21 mouse cellular contexts compared by ENCODE assay signal in genomic region chr4:127846321-127846720, GRCm38 (mm10).
DNase-seq lines count a peak whose midpoint lies in the region; ATAC-seq and TF ChIP-seq lines count a peak whose summit lies in the region.
"Had no signal": no experiment of that assay in that cellular context is flagged by ENCODE, and none has a peak within 500 bp of the region (broad histone marks: within the 10 kb centered on the region; RNA-seq: fewer than 3 reads in every experiment).

No protein-coding gene starts in this region.

- H3K27me3 ChIP-seq in hindbrain, embryonic 11.5 days (ENCODE audit: control insufficient read depth, insufficient read depth, low read length), result no peaks in the 10 kb centered on the region
- no peaks in the 10 kb centered on the region for H3K27me3 ChIP-seq in hindbrain, postnatal 0 days (ENCODE audit: insufficient read depth, low read length)
- H3K27me3 ChIP-seq in ES-Bruce4 (ENCODE audit: control insufficient read depth, insufficient read depth, low read length, poor library complexity, severe bottlenecking), result no peaks in the 10 kb centered on the region
- H3K27me3 ChIP-seq: CH12.LX; embryonic facial prominence, embryonic 12.5 days; forebrain, embryonic 13.5 days; heart, embryonic 13.5 days had no signal

- peak; percentile 42 for DNase-seq in hindbrain, embryonic 11.5 days (ENCODE audit: low spot score)
- DNase-seq in hindbrain, postnatal 0 days (ENCODE audit: low spot score), result no peak
- DNase-seq in embryo, embryonic 10 days (ENCODE audit: low spot score), result peak; percentile 42
- peak; percentile 33 for DNase-seq in mesoderm, embryonic 11.5 days (ENCODE audit: low read depth, low spot score)
- no peak for DNase-seq in cerebellum, postnatal 14 days
- DNase-seq: adrenal gland, adult 8-10 months; cerebellum, adult 11 months; cerebellum, adult 8-10 months; cerebellum, postnatal 25 days; forebrain, postnatal 0 days; gastrocnemius, adult 2 months; gastrocnemius, postnatal 36 days; heart, adult 11 months; heart, postnatal 36 days had no signal

- no peak for TF ChIP-seq POLR2A in ES-Bruce4 (IDR thresholded peaks at IDR 0.05; ENCODE audit: insufficient read depth, low read length)

- 19% methylated on average over 3 of the region's 3 CpGs for WGBS in hindbrain, embryonic 11.5 days
- 20% methylated on average over 3 of the region's 3 CpGs for WGBS in hindbrain, postnatal 0 days

- no peaks in the 10 kb centered on the region for H3K4me1 ChIP-seq in hindbrain, embryonic 11.5 days (replicated peaks; ENCODE audit: control insufficient read depth, insufficient read depth, low read length)
- H3K4me1 ChIP-seq in hindbrain, postnatal 0 days (ENCODE audit: insufficient read depth, low read length), result no peaks in the 10 kb centered on the region
- H3K4me1 ChIP-seq in ES-Bruce4 (ENCODE audit: control insufficient read depth, insufficient read depth, low read length), result no peaks in the 10 kb centered on the region
- H3K4me1 ChIP-seq: embryonic facial prominence, embryonic 12.5 days; heart, embryonic 13.5 days had no signal

- H3K27ac ChIP-seq in hindbrain, embryonic 11.5 days (ENCODE audit: low read depth, low read length), result no peak overlapping the region
- H3K27ac ChIP-seq in hindbrain, postnatal 0 days, result no peak overlapping the region
- H3K27ac ChIP-seq in ES-Bruce4 (ENCODE audit: insufficient read depth, low read length), result 0 out of 2 replicates have a peak overlapping the region, but pooled peaks have one; percentile 5
- H3K27ac ChIP-seq: embryonic facial prominence, embryonic 12.5 days; forebrain, embryonic 13.5 days; gastrocnemius, adult 2 months; heart, embryonic 13.5 days; hindbrain, embryonic 14.5 days had no signal

- H3K4me2 ChIP-seq in hindbrain, embryonic 11.5 days (replicated peaks; ENCODE audit: low read depth, low read length), result no peak overlapping the region
- H3K4me2 ChIP-seq in hindbrain, postnatal 0 days (ENCODE audit: low read depth, low read length), result no peak overlapping the region
- H3K4me2 ChIP-seq: embryonic facial prominence, embryonic 12.5 days; forebrain, embryonic 13.5 days; heart, embryonic 13.5 days; hindbrain, embryonic 14.5 days had no signal

- TF ChIP-seq CTCF in hindbrain, postnatal 0 days (IDR thresholded peaks at IDR 0.05; ENCODE audit: low read depth), result no peak
- no peak for TF ChIP-seq CTCF in ES-Bruce4 (IDR thresholded peaks at IDR 0.05; ENCODE audit: low read depth, low read length)

- no peak overlapping the region for H3K4me3 ChIP-seq in hindbrain, embryonic 11.5 days (ENCODE audit: low read depth, low read length)
- no peak overlapping the region for H3K4me3 ChIP-seq in hindbrain, postnatal 0 days (ENCODE audit: low read length)
- H3K4me3 ChIP-seq in ES-Bruce4 (ENCODE audit: low read depth, low read length), result no peak overlapping the region
- H3K4me3 ChIP-seq: embryonic facial prominence, embryonic 12.5 days; forebrain, embryonic 13.5 days; gastrocnemius, adult 2 months; heart, embryonic 13.5 days had no signal

- H3K9ac ChIP-seq in hindbrain, embryonic 11.5 days (ENCODE audit: low read depth, low read length), result no peak overlapping the region
- no peak overlapping the region for H3K9ac ChIP-seq in hindbrain, postnatal 0 days (replicated peaks; ENCODE audit: low read length)
- no peak overlapping the region for H3K9ac ChIP-seq in ES-Bruce4 (ENCODE audit: low read depth, poor library complexity, severe bottlenecking)
- H3K9ac ChIP-seq: embryonic facial prominence, embryonic 12.5 days; forebrain, embryonic 13.5 days; forebrain, postnatal 0 days; heart, embryonic 13.5 days; hindbrain, embryonic 14.5 days had no signal

- H3K36me3 ChIP-seq in hindbrain, embryonic 11.5 days (ENCODE audit: control insufficient read depth, insufficient read depth, low read length), result no peaks in the 10 kb centered on the region
- no peaks in the 10 kb centered on the region for H3K36me3 ChIP-seq in hindbrain, postnatal 0 days (ENCODE audit: insufficient read depth, low read length)
- H3K36me3 ChIP-seq in ES-Bruce4 (ENCODE audit: control insufficient read depth, insufficient read depth, low read length, poor library complexity, severe bottlenecking), result no peaks in the 10 kb centered on the region
- H3K36me3 ChIP-seq: embryonic facial prominence, embryonic 12.5 days; heart, embryonic 13.5 days had no signal

- no peak for ATAC-seq in hindbrain, embryonic 11.5 days (ENCODE audit: low FRiP score)
- ATAC-seq in hindbrain, postnatal 0 days, result no peak
- ATAC-seq: forebrain, embryonic 13.5 days; forebrain, postnatal 0 days; intestine, embryonic 16.5 days had no signal

- TF ChIP-seq EP300 in ES-Bruce4 (IDR thresholded peaks at IDR 0.05; ENCODE audit: insufficient read depth, low read depth, low read length), result no peak

- H3K9me3 ChIP-seq in hindbrain, embryonic 11.5 days (ENCODE audit: control insufficient read depth, low read length), result no peaks in the 10 kb centered on the region
- no peaks in the 10 kb centered on the region for H3K9me3 ChIP-seq in hindbrain, postnatal 0 days (ENCODE audit: low read length)
- no peaks in the 10 kb centered on the region for H3K9me3 ChIP-seq in ES-Bruce4 (replicated peaks; ENCODE audit: control insufficient read depth, insufficient read depth, low read length, poor library complexity, severe bottlenecking)
- H3K9me3 ChIP-seq: embryonic facial prominence, embryonic 12.5 days; forebrain, embryonic 13.5 days; heart, embryonic 13.5 days had no signal

Comparison
In these comparisons a context has a peak if more than half of its experiments do, and no peak if none do; other contexts are left out.
1. DNase-seq: peak in hindbrain, embryonic 11.5 days (single experiment), embryo, embryonic 10 days (single experiment) and mesoderm, embryonic 11.5 days (single experiment); none in hindbrain, postnatal 0 days (single experiment) and cerebellum, postnatal 14 days (0 of 2).